Mouse (Mus musculus): ENCODE measurements around the gene Nt5e. TPM values are rescaled to one million over a fixed set of nuclear protein-coding genes. Genes with fewer than 3 reads are reported as not detected.

Nt5e gene
- total and polyA plus RNA-seq, 3 experiments = 0.08 to 3.1 (median 0.34) TPM

DNA sequence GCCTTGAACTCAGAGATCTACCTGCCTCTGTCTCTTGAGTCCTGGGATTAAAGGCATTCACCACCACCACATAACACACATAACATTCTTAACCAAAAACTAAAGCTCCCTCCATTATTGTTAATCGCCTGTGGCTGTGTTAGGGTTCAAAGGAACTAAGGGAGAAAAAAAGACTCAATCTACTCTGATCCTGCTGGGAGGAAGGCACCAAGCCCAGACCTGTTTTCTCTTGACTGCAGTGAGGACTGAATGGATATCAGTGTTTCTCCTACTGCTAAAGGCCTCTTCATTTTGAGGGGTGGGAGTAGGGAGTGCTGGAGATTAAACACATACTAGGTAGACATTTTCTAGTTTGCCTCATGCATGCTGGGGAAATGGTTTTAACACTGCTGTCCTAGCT, 40.8 kb downstream of the Nt5e start:
- H3K4me3 ChIP-seq (replicated peaks in 1 of 3; ENCODE audit: low read depth in 2 of 3, low read length in 2 of 3, poor library complexity in 1 of 3) = no peak overlapping the region
- peaks cover 1 to 4% of the 10 kb centered on the region in 2 experiments for H3K36me3 ChIP-seq (replicated peaks in 1 of 2; ENCODE audit: control insufficient read depth in 1 of 2, insufficient read depth in 1 of 2, low read length in 1 of 2)
- H3K27ac ChIP-seq (ENCODE audit: insufficient read depth, low read depth) = no peak overlapping the region
- no peak for TF ChIP-seq BHLHE40 (IDR thresholded peaks at IDR 0.05; ENCODE audit: low read depth, low read length)
- TF ChIP-seq ETS1 (conservative IDR thresholded peaks at IDR 0.05; ENCODE audit: low read depth, low read length) = no peak
- TF ChIP-seq NRF1 (IDR thresholded peaks at IDR 0.05; ENCODE audit: low read depth, low read length) = no peak
- TF ChIP-seq MYC (IDR thresholded peaks at IDR 0.05; ENCODE audit: low read depth, low read length) = no peak
- no peak overlapping the region for H3K4me2 ChIP-seq (ENCODE audit: insufficient read depth, low read depth, poor library complexity, severe bottlenecking)
- H3K9ac ChIP-seq (ENCODE audit: insufficient read depth, low read depth) = no peak overlapping the region
- no peak for DNase-seq (ENCODE audit: extremely low read depth)
- dilution Hi-C loops (cut with MboI; ENCODE audit: extremely low pct_ligation_motif_present, extremely low pct_unique_long_range_greater_than_20kb, low sequenced_read_pairs) (no loop called here), in situ Hi-C loops (cut with MboI; ENCODE audit: low pct_ligation_motif_present, low pct_unique_long_range_greater_than_20kb, low sequenced_read_pairs) (loop anchor here (10.0 kb wide), 1 partner anchor 123 kb away; no protein-coding TSS in a partner anchor)
- no peaks in the 10 kb centered on the region for H3K79me2 ChIP-seq (replicated peaks; ENCODE audit: control insufficient read depth, extremely low read depth, insufficient read depth, poor library complexity, severe bottlenecking)
- H3K27me3 ChIP-seq (replicated peaks) = no peaks in the 10 kb centered on the region
- peaks cover 0 to 5% of the 10 kb centered on the region in 2 experiments; a peak in 2 of 4 replicates for H3K4me1 ChIP-seq (ENCODE audit: control insufficient read depth in 1 of 2, insufficient read depth in 2 of 2)
- no peaks in the 10 kb centered on the region for H3K9me3 ChIP-seq (replicated peaks; ENCODE audit: low read length)

GRCm38 (mm10) chr9:88368476-88368875, 41.5 kb downstream of the Nt5e start:
- Histone ChIP-seq H3K9ac (ENCODE audit: insufficient read depth, low read depth) (no peak overlapping the region), H3K4me2 (ENCODE audit: insufficient read depth, low read depth, poor library complexity, severe bottlenecking) (no peak overlapping the region), H3K4me3 (replicated peaks in 1 of 3; ENCODE audit: low read depth in 2 of 3, low read length in 2 of 3, poor library complexity in 1 of 3) (no peak overlapping the region), H3K36me3 (replicated peaks in 1 of 2; ENCODE audit: control insufficient read depth in 1 of 2, insufficient read depth in 1 of 2, low read length in 1 of 2) (peaks cover 4% of the 10 kb centered on the region in 2 experiments), H3K9me3 (replicated peaks; ENCODE audit: low read length) (no peaks in the 10 kb centered on the region), H3K4me1 (ENCODE audit: control insufficient read depth in 1 of 2, insufficient read depth in 2 of 2) (no peaks in the 10 kb centered on the region; a peak in 1 of 4 replicates), H3K27ac (ENCODE audit: insufficient read depth, low read depth) (no peak overlapping the region), H3K79me2 (replicated peaks; ENCODE audit: control insufficient read depth, extremely low read depth, insufficient read depth, poor library complexity, severe bottlenecking) (no peaks in the 10 kb centered on the region), H3K27me3 (replicated peaks) (no peaks in the 10 kb centered on the region)
- in situ Hi-C loops (cut with MboI; ENCODE audit: low pct_ligation_motif_present, low pct_unique_long_range_greater_than_20kb, low sequenced_read_pairs) (loop anchor here (10.0 kb wide), 1 partner anchor 124 kb away; no protein-coding TSS in a partner anchor), dilution Hi-C loops (cut with MboI; ENCODE audit: extremely low pct_ligation_motif_present, extremely low pct_unique_long_range_greater_than_20kb, low sequenced_read_pairs) (no loop called here)
- no peak for TF ChIP-seq HCFC1 (IDR thresholded peaks at IDR 0.05; ENCODE audit: low read depth, low read length)
- TF ChIP-seq EP300 (IDR thresholded peaks at IDR 0.05; ENCODE audit: low read length) = no peak
- TF ChIP-seq TCF12 (IDR thresholded peaks at IDR 0.05; ENCODE audit: low read depth, low read length) = no peak
- TF ChIP-seq ETS1 (conservative IDR thresholded peaks at IDR 0.05; ENCODE audit: low read depth, low read length) = no peak
- TF ChIP-seq RCOR1 (conservative IDR thresholded peaks at IDR 0.05; ENCODE audit: low read depth, low read length) = no peak
- no peak for TF ChIP-seq GABPA (IDR thresholded peaks at IDR 0.05; ENCODE audit: insufficient replicate concordance, low read depth, low read length)
- TF ChIP-seq SIN3A (IDR thresholded peaks at IDR 0.05; ENCODE audit: low read length) = no peak
- TF ChIP-seq CHD1 (IDR thresholded peaks at IDR 0.05; ENCODE audit: low read depth, low read length) = no peak
- TF ChIP-seq MXI1 (IDR thresholded peaks at IDR 0.05; ENCODE audit: low read depth, low read length) = no peak
- TF ChIP-seq MAZ (IDR thresholded peaks at IDR 0.05; ENCODE audit: low read depth, low read length) = no peak
- TF ChIP-seq CHD2 (IDR thresholded peaks at IDR 0.05; ENCODE audit: low read length) = no peak
- no peak for TF ChIP-seq ZNF384 (IDR thresholded peaks at IDR 0.05; ENCODE audit: low read depth, low read length)
- no peak for DNase-seq (ENCODE audit: extremely low read depth)
